Mouse (Mus musculus) midbrain, embryonic 16.5 days (tissue): Measurements from ENCODE around the gene Fsd1l. TPM values are rescaled to one million over a fixed set of nuclear protein-coding genes. Genes with fewer than 3 reads are reported as not detected.

Experiments
- ATAC-seq: fragments of 200-750 bp; cut with Nextera tagmentation; 2 replicates; pipeline ENCODE4 v1.8.0; 2017; ENCODE audit warnings: moderate TSS enrichment
- H3K27ac ChIP-seq: fragments of 300-500 bp; sonication (generic); 2 replicates; pipeline ENCODE4 v1.5.1; 2014; ENCODE audit warnings: mild to moderate bottlenecking, low read length, mixed read lengths
- H3K27me3 ChIP-seq: fragments of 300-500 bp; sonication (generic); 2 replicates; pipeline ENCODE4 v1.6.1; 2014; ENCODE audit warnings: low read depth, low read length, mixed read lengths; ENCODE audit not compliant: control insufficient read depth, insufficient read depth
- H3K36me3 ChIP-seq: fragments of 300-500 bp; sonication (generic); 2 replicates; pipeline ENCODE4 v1.6.1; 2014; ENCODE audit warnings: mild to moderate bottlenecking, low read length, moderate library complexity, mixed read lengths; ENCODE audit not compliant: control insufficient read depth, insufficient read depth
- H3K4me1 ChIP-seq: fragments of 300-500 bp; sonication (generic); 2 replicates; pipeline ENCODE4 v1.6.1; 2014; ENCODE audit warnings: mild to moderate bottlenecking, low read length, mixed read lengths; ENCODE audit not compliant: control insufficient read depth, insufficient read depth
- H3K4me2 ChIP-seq: fragments of 300-500 bp; sonication (generic); 2 replicates; pipeline ENCODE4 v1.6.1; 2014; ENCODE audit warnings: mild to moderate bottlenecking, low read length, mixed read lengths
- H3K4me3 ChIP-seq: fragments of 300-500 bp; sonication (generic); 2 replicates; pipeline ENCODE4 v1.5.1; 2014; ENCODE audit warnings: low read depth, mild to moderate bottlenecking, low read length, moderate library complexity, mixed read lengths
- H3K9ac ChIP-seq: fragments of 300-500 bp; sonication (generic); 2 replicates; pipeline ENCODE4 v1.6.1; 2014; ENCODE audit warnings: low read depth, low read length, mixed read lengths
- H3K9me3 ChIP-seq: fragments of 300-500 bp; sonication (generic); replicated peaks from 2 replicates; pipeline ENCODE4 v1.6.1; 2014; ENCODE audit warnings: mild to moderate bottlenecking, low read length, mixed read lengths; ENCODE audit not compliant: control insufficient read depth, poor library complexity, severe bottlenecking
- WGBS: fragments of 180-500 bp; shearing (Covaris S2); extraction: QIAGEN DNeasy Blood & Tissue Kit; methylation state at CpG from one replicate; pipeline ENCODE4 v1.1.7; 2014; 5-methylcytosine and 5-hydroxymethylcytosine counted together
- polyA plus RNA-seq: library from polyadenylated mRNA; unstranded; fragments of >200 nt; fragmentation: Nextera tagmentation; extraction: Ambion mirVana; gene quantifications from 2 replicates; pipeline ENCODE4 v1.2.1, GENCODE M21; 2015

Fsd1l gene
- polyA plus RNA-seq, 1 experiment from 2014 or later, result 35.9 TPM

- no peak for ATAC-seq
- Histone ChIP-seq H3K4me1 (no peaks in the 10 kb centered on the region), H3K27me3 (no peaks in the 10 kb centered on the region), H3K27ac (no peak overlapping the region), H3K4me2 (no peak overlapping the region), H3K4me3 (no peak overlapping the region), H3K36me3 (peaks cover 20% of the 10 kb centered on the region), H3K9me3 (no peaks in the 10 kb centered on the region), H3K9ac (no peak overlapping the region)
Observed at GRCm38 (mm10) chr4:53749831-53750230, 118.6 kb downstream of the Fsd1l start.

- no peak for ATAC-seq
- no peak overlapping the region for H3K27ac ChIP-seq
- no peak overlapping the region for H3K4me3 ChIP-seq
- H3K27me3 ChIP-seq, result no peaks in the 10 kb centered on the region
- 78% methylated on average over 16 of the region's 16 CpGs for WGBS
- H3K9me3 ChIP-seq, result no peaks in the 10 kb centered on the region
- H3K36me3 ChIP-seq, result peaks cover 20% of the 10 kb centered on the region
- no peak overlapping the region for H3K9ac ChIP-seq
- H3K4me2 ChIP-seq, result no peak overlapping the region
- H3K4me1 ChIP-seq, result no peaks in the 10 kb centered on the region
Observed at GRCm38 (mm10) chr4:53750391-53751120, 119.3 kb downstream of the Fsd1l start.

Other genes with a start within 250 kb of the Fsd1l start
- 9.5 and 9.6 TPM in 2 replicates for gene Slc44a1, start 191.1 kb upstream of the Fsd1l start, polyA plus RNA-seq
- gene Fktn, start 82.5 kb downstream of the Fsd1l start, polyA plus RNA-seq, result 25.9 and 27.0 TPM in 2 replicates
- gene Tal2, start 148.2 kb downstream of the Fsd1l start, polyA plus RNA-seq, result 2.0 and 2.3 TPM in 2 replicates
- gene Tmem38b, start 194.6 kb downstream of the Fsd1l start, polyA plus RNA-seq, result 7.7 and 8.3 TPM in 2 replicates